Mouse (Mus musculus) embryonic fibroblast, embryonic 13.5 days (primary cell): Measurements from ENCODE around the gene Pcolce.

ENCODE experiments used
- CTCF ChIP-seq: IDR thresholded peaks from 2 replicates; pipeline ENCODE4 v1.5.1; 2011; ENCODE audit warnings: mild to moderate bottlenecking, control low read depth, low read length, moderate library complexity, borderline replicate concordance; ENCODE audit not compliant: insufficient read depth
- POLR2A ChIP-seq: IDR thresholded peaks from 2 replicates; pipeline ENCODE4 v1.6.1; 2011; ENCODE audit warnings: low read depth, mild to moderate bottlenecking, control low read depth, low read length, moderate library complexity

GRCm38 (mm10) chr5:137565744-137566143 is 47.8 kb downstream of the Pcolce start:
- TF ChIP-seq POLR2A (no peak), CTCF (no peak)
